Mouse (Mus musculus): ENCODE results near the gene Myo19.
A peak's percentile ranks its signal among the peaks of the same experiment; 100 is the strongest.
"Not testable (repeated sequence)": the region's sequence is repeated elsewhere in the genome, so short reads cannot be mapped to it uniquely, and the experiment has no call there.

The Myo19 gene

DNA sequence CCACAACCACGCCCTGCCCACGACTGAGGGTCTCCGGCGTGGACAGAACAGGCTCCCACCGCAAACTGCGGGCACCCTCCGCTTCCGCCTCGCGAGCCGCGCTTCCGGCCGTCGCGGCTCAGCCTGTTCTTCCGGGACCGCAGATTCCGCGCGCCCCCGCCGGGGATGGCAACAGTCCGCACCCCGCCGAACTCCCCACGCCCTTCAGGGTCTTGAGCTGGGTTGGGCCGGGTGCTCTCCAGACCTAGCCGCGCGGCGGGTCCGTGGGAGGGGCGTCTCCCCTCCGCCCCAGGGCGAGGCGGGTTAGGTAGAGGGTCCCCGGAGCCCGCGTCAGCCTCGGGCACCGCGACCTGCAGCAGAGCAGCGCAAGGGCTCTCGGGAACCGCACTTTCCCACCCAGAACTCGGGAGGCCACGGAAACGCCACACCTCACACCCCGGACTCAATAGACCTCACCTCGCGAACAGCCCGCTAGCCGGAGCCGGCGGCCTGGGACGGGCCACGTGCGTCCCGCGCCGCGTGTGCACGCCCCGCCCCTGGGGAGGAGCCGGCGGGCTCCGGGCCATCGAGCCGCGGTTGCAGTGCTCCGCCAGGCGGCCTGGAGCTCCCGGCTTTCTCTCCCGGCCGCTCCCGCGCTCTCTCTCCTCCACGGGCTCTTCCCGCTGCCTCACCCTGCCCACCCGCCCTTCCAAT is at the start of gene Myo19, which contains the start of gene Pigw:
Gene Myo19, plus strand, starts transcription at position 377 of the 693 bp plus-strand sequence.
Gene Pigw, minus strand, starts transcription at position 514 of the 693 bp plus-strand sequence.
- peak; percentile 82 for DNase-seq (ENCODE audit: low spot score)

DNA sequence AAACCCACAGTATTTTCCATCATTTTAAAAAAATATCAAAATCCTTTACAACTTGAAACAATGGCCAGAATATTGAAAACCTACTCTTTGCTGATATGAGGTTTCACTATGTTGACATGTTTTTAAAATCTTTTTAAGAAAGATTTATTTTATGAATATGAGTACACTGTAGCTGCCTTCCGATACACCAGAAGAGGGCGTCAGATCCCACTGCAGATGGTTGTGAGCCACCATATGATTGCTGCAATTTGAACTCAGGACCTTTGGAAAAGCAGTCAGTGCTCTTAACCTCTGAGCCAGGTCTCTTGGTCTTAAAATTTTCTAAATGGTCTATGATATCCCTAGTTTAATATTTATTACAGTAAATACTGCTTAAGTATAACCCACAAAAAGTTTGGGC is 40.6 kb upstream of the Myo19 start:
- no peak for DNase-seq (ENCODE audit: low spot score)

DNA sequence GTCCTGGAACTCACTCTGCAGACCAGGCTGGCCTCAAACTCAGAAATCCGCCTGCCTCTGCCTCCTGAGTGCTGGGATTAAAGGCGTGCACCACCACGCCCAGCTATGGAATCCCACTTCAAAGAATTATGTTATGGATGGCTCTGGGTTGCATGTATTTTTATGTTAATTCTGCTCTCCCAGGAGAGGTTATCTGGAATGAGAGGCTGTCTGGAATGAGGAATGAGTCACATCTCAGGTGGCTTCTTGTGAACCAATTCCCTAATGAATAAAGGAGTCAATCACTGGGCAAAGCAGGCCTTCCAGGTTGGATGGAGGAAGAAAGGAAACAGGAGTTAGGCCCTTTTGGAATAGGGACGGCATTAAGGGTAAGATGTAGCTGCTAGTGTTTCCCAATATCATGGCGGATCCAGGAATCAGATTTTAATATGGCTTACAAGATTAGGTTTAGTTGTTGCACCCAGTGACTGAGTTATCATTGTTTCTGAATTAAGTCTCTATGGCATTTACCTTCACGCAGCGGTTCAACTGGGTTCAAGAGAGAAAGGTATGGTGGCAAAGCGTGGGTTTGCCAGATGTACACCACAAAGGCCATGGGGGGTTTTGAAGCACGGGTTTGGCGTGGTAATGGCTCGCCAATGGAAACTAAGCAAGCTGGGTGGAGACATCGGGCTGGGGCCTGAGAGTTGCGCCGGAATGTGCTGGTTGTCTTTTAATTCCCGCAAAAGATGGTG is 33.0 kb upstream of the Myo19 start:
- DNase-seq (ENCODE audit: low spot score) = no peak

DNA sequence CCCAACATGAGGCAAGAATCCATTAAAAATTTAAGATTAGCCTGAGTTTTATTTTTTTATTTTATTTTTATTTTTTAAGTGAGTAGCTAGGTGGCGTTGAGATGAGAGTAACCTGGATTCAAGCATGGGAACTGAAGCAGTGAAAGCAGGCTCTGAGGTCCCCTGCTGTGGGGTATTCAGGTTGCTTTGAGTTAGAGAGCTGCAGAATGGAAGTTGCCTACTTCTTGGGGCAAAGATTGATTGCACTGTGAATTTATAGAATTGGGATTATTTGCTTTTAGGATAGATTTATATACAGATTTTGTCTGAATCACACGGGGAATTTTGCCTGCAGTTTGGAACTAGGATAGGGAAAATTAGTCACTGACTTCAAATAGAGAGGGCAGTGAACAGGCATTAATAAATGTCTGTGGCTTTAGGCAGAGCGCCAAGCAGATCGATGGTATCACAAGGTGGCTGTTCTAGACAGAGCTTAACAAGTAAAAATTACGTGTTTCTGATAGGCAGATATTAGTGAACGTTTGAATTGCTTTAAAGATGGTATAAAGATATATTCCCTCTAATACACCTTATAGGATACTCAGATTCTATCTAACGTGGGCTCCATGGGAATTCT is 32.4 kb upstream of the Myo19 start:
- DNase-seq (ENCODE audit: low spot score) = peak; percentile 75

DNA sequence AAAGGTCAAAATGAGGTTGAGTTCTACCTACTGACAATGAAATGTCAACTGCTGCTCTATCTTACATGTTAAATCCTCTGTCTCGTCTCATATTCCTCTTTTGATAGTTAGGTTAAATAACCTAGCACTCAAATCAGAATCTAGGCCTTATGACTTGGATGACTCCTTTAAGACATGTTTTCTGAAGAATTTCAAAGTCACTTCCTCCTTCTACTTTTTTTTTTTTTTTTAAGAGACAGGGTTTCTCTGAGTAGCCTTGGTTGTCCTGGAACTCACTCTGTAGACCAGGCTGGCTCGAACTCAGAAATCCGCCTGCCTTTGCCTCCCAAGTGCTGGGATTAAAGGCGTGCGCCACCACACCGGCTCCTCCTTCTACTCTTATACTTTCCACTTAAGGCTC is 24.7 kb upstream of the Myo19 start:
- DNase-seq (ENCODE audit: low spot score) = no peak

DNA sequence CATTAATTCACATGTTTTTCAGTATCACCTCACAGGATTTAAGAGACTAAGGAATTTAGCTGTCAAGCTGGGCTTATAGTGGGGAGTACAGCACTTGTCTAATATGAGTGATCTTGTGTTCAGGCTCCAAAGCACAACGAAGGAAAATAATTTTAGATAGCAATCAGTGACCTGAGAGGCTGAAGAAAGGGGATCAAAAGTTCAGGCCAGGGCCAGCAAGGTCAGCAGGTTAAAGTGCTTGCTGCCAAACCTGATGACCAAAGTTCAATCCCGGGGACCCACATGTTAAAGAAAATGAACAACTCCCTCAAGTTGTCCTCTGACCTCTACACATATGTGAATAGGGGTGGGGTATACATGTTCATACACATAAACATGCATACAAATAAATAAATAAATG is 14.7 kb upstream of the Myo19 start:
- no peak for DNase-seq (ENCODE audit: low spot score)

DNA sequence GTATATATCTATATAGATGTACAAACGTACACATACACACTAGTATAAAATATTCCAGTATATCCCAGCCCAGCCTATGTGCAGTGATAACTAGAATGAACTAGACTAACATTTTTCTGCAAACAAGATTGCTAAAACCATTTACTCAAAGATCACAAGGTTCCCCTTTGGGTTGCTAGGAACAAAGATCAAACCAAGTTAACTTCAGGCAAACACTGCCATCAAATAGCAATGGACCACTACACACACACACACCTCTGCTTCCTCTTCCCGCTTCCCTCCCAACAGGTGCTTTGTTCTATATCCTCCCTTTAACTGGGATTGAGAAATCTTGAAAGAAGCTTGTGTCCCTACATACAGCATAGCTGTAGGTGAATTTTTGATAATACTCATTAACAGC is 12.4 kb upstream of the Myo19 start:
- no peak for DNase-seq (ENCODE audit: low spot score)

DNA sequence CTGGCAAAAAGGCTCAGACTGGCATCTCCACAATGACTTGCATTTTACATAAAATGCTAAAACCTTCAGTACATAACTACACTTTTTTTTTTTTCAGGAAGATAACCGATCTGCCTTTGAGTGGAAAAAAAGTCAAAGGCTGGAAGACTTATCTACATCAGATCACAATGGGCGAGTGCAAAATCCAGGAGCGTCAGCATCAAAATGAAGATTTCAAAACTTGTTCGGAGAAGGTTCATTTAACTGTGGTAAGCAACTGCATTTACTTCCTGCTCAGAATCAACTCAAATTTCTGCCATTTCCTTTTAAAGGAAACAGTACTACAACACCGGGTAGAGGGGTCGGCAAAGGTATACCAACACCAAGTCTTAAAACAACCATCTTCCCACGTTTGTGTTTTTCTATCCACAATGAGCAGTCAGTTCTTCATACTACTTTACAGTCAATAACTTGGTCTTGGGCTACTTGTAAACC is 11.1 kb upstream of the Myo19 start:
- no peak for DNase-seq (ENCODE audit: low spot score)

DNA sequence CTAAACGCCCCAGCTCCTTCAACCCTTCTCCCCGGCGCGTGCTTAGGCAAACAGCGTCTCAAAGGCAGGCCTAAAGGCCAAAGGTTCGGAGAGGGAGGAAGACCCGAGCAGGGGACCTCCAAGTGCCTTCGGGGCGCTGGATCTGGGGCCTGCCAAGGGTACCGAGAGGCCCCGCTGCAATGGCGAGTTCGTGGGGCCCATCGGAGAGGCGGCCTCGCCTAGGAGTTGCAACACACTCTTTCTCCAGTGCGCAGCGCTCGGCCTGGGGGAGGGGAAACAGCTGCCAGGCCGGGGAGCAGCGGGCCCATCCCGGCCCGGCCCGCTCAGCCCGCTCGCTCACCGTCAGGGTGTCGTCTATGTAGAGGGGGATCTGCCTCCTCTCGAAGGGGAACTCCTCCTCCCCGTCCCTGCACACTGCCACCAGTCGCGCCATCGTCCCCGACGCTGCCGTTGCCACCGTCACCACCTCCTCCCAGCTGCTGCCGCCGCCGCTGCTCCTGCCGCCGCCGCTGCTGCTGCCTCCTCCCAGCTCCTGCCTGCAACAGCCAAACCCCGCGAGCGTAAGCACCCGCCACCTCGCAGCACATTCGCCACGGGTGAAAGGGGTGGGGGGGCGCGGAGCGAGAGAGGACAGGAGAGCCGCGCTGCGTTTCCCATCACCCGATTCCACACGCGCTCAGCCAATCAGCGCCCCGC is 10.3 kb upstream of the Myo19 start:
- peak; percentile 94 for DNase-seq (ENCODE audit: low spot score)

DNA sequence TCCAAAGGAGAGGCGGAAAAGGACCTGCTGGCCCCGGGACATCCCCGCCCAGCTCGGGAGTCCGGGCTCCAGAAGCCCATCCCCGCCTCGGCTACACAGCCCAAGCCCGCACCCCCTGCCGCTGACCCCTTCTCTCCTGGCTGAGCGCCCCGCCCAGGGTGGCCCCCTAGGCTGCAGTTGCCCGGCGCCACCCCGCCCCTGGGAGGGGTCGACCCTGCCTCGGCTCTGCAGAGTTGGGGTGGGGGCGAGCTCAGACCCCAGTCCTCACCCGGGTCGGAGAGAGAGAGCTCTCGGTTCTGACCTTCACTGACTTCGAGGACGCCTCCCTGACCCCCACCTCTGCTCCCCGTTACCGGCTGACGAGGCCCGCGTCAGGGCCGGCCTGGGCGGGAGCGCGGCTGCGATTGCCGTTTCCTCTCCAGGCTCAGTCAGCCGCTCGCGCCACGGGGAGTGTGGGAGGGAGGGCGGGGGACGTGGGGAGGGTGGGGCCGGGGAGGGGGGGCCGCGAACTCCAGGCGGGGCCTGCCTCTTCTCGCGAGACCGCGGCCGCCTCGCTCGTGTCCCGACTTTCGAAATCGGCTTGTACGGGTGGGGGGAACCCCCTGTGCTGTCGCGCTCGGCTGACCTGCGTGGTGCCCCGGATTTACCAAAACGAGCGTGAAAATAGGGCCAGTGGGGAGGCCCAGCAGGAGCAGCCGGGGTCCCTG is 9.5 kb upstream of the Myo19 start, which contains the start of gene Ggnbp2:
Gene Ggnbp2, minus strand, starts transcription at position 481 of the 707 bp plus-strand sequence.
- DNase-seq (ENCODE audit: low spot score) = peak; percentile 93

DNA sequence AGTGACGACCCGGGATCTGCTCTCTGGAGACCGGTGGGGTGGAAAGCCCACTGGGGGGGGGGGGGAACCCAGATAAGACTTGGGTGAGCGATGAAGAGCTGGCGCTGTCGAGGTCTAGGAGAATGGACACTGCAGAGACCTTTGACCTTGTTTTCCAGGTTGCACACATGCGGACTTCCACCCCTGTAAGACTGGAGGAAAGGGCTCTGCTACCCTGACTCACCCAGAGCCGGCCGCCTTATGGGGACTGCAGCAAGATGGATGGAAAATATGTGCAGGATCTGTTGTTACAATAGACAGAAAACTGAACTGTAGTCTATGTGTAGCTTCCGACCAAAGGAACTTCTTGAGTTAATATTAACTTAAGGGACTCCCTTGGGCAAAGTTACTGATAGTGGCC is 8.9 kb upstream of the Myo19 start:
- peak; percentile 48 for DNase-seq (ENCODE audit: low spot score)

DNA sequence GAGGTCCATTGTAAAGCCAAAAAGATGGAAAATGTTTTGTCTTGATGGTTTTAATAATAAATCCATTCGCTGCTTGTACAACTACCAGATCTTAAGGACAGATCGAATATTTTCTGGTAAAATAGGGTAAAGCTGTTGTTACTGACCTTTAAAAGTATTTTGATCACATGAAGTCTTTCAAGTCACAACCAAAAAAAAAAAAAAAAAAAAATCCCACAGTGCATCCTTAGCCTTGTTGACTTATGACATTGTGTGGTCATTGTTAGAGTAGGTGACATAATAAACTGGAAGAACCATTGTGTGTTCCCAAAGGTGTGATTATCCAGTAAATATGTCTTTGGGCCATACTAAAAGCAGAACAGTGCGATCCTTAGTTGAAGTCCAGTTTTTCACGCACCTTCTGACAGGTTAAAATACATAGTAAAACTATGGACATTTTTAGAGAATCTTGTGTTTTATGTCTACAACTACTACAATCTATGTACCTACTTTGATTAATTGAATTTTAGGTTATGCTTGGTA is 8.3 kb upstream of the Myo19 start:
- no peak for DNase-seq (ENCODE audit: low spot score)

DNA sequence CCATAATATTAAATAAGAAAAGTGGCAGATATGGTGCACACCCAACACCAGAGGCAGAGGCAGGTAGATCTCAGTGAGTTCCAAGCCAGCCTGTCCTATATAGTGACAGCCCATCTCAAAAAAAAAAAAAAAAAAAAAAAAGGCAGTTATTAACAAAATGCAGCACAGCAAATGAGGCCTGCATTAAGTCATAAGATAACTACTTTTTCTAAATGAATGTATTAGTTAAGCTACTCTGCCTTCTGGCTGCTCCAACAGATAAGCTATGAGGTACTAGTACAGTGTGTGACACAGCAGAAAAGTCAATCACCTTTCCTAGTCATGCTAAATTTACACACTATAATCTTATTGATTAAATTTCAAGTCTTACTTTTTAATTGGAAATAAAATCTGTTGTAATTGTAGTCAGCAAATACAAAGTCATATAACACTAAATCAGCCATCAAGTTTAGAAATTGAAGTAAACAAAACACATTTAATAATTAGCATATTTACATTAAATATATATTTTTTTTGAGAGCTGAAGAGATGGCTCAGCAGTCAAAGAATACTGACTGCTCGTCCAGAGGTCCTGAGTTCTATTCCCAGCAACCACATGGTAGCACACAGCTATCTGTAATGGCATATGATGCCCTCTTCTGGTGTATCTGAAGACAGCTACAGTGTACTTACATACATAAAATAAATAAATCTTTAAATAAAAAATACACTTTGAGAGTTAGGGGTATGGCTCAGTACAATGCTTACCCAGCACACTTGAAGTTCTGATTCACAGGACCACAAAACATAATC is 6.7 kb upstream of the Myo19 start:
- DNase-seq (ENCODE audit: low spot score) = no peak

DNA sequence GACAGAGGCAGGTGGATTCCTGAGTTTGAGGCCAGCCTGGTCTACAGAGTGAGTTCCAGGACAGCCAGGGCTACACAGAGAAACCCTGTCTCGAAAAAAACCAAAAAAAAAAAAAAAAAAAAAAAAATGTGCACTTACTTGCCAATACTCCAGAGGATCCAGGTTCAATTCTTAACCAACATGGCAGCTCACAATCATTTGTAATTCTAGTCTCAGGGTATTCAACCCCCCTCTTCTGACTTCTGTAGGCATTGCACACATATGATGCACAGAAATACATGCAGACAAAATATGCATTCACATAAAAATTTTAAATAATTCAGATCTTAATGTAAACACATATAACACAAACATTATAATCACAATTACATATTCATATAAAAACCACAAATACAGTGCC is 3.9 kb upstream of the Myo19 start:
- not testable (repeated sequence) for DNase-seq (ENCODE audit: low spot score)

DNA sequence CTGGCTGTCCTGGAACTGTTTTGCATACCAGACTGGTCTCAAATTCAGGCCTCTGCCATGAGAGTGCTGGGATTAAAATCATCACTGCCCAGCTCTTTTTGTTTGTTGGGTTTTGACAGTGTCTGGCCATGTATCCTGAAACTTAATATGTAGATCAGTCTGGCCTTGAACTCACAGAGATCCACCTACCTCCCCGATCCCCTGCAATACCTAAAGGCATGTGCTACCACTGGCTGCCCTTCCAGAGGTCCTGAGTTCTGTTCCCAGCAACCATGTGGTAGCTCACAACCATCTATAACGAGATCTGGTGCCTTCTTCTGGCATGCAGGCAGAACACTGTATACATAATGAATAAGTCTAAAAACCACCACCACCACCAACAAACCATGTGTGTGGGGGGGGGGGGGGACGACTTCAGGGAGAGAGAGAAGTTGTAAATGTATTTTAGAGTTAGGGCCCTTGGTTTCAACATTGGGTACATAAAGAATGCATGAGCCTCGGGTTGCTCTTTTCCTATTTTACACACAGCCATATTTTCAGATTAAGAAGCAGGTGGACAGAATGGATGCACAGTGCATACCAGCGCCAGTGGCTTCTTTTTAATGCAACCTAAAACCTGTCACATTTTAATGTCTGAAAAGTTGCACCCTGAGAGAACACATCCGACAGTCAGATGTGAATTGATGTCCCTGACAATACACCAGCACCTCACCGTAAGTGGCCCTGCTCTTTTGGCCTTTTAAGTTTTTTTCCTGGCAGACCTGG is 759 bp upstream of the Myo19 start:
- DNase-seq (ENCODE audit: low spot score) = no peak

DNA sequence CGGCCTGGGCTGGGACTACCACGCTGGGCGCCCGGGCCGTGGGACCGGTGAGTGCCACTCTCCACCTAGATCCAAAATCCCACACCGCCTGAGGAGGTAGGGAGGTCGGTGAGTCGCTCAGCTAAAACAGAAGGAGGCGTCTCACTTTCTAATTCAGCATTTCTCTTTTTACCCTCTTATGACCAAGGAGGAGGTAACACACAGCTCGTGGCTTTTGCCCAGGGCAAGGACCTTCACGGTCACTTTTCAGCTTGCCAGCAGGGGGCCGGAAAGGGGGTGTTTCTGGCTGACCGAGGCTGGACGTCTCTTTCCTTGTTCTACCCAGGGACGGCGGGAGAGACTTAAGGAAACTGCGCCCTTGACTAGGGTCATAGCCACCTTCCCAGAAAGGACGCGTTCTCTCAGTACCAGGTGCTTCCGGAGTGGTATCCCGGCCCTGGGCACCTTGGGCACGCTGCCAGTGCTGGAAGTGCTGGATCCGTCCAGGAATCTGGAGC is 565 bp downstream of the Myo19 start:
- peak; percentile 60 for DNase-seq (ENCODE audit: low spot score)

DNA sequence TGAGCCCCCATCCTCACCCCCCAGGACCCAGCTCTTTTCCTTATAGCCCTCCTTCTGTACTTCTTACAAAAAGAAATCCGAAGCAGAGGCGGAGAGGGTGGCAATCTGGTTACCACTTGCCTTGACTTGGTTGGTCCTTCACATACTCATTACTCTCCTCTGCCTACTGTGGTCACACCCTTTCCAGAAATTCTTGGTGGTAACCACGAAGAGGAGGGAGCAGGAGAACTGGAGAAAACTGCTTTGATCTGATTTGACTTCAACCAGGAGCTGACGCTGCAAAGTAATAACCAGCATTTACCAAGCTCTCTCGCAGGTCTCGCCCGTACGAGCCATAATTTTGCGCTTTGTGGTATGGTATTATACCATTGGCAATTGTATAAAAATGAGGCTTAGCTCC is 1.0 kb downstream of the Myo19 start:
- no peak for DNase-seq (ENCODE audit: low spot score)

DNA sequence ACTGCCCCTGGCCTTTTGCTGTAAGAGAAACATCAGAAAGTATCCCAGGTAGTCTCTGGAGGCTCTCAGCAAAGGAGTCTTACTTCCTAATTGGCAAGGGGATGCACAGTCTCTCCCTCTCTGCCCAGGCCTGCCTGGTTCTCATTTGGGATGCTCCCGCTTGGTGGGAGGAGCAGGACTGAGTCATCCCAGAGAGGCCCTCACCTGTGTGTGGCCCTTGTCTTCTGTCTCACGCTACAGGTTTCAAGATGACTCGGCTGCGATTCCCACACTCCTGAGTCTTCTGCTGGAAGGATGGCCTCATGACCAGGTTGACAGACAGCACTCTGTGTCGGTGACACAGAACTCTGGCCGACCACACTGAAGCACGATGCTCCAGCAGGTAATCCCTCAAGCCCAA is 2.4 kb downstream of the Myo19 start:
- DNase-seq (ENCODE audit: low spot score) = no peak

DNA sequence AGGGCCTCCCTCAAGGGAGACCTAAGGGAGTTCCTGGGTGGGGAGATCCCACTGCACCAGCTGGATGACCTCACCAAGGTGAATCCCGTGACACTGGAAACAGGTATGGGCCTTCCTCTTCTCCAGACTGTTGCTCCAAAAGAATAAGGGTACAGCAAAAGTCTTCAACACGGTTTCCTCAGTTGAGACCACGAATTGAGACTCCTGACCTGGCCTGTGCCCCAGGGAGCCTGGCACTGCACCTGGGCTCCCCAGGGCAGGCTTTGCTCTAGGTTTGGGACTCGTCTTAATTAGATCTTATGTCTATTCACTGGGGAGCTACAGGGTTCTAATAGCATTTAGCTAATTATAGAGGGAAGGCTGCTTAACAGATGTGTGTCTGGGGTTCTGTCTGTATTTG is 5.3 kb downstream of the Myo19 start:
- no peak for DNase-seq (ENCODE audit: low spot score)

DNA sequence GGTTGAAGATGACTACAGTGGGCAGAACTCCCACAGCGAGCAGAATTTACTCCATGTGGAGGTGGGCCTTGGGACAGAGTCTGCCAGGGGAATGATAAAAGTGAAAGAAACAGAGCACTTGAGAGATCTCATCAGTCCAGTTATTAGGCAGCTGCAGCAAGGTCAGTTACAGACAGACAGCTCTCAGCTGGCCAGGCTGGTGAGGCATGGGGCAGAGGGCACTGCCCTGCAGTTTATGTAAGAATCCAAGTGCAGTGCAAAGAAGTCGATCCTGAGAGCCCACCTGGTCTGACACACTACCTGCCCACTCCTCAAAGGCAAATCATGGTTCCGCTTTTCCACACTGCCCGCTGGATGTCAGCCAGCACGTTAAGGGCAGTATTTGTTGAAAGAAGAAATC is 6.3 kb downstream of the Myo19 start:
- DNase-seq (ENCODE audit: low spot score) = no peak
